Mouse (Mus musculus) hindbrain, postnatal 0 days (tissue): ENCODE results near the gene Bcl6. TPM values are rescaled to one million over a fixed set of nuclear protein-coding genes. Genes with fewer than 3 reads are reported as not detected.

Experiments
- ATAC-seq: fragments of 200-750 bp; cut with Nextera tagmentation; 2 replicates; pipeline ENCODE4 v1.8.0; 2017; ENCODE audit warnings: mild to moderate bottlenecking, moderate TSS enrichment, moderate library complexity
- DNase-seq: peaks from one replicate; pipeline ENCODE4 v3.0.0-alpha.2; 2015; ENCODE audit warnings: low spot score
- H3K27ac ChIP-seq: fragments of 300-500 bp; sonication (generic); 2 replicates; pipeline ENCODE4 v1.5.1; 2014; ENCODE audit warnings: mild to moderate bottlenecking
- H3K27me3 ChIP-seq: fragments of 300-500 bp; sonication (generic); 2 replicates; pipeline ENCODE4 v1.6.1; 2014; ENCODE audit warnings: low read length, mixed read lengths; ENCODE audit not compliant: insufficient read depth
- H3K36me3 ChIP-seq: fragments of 300-500 bp; sonication (generic); 2 replicates; pipeline ENCODE4 v1.6.1; 2014; ENCODE audit warnings: low read length, mixed read lengths; ENCODE audit not compliant: insufficient read depth
- H3K4me1 ChIP-seq: fragments of 300-500 bp; sonication (generic); 2 replicates; pipeline ENCODE4 v1.6.1; 2014; ENCODE audit warnings: antibody characterized with exemption, low read length, mixed read lengths; ENCODE audit not compliant: insufficient read depth
- H3K4me2 ChIP-seq: fragments of 300-500 bp; sonication (generic); 2 replicates; pipeline ENCODE4 v1.6.1; 2014; ENCODE audit warnings: low read depth, mild to moderate bottlenecking, low read length, moderate library complexity, mixed read lengths
- H3K4me3 ChIP-seq: fragments of 300-500 bp; sonication (generic); 2 replicates; pipeline ENCODE4 v1.5.1; 2014; ENCODE audit warnings: low read length
- H3K9ac ChIP-seq: fragments of 300-500 bp; sonication (generic); replicated peaks from 2 replicates; pipeline ENCODE4 v1.6.1; 2014; ENCODE audit warnings: mild to moderate bottlenecking, low read length, moderate library complexity, mixed read lengths
- H3K9me3 ChIP-seq: fragments of 300-500 bp; sonication (generic); 2 replicates; pipeline ENCODE4 v1.6.1; 2016; ENCODE audit warnings: low read length, mixed read lengths
- CTCF ChIP-seq: IDR thresholded peaks from 2 replicates; pipeline ENCODE4 v1.5.1; 2016; ENCODE audit warnings: antibody characterized with exemption, control low read depth, low read depth
- WGBS: fragments of 180-500 bp; shearing (Covaris S2); extraction: QIAGEN DNeasy Blood & Tissue Kit; methylation state at CpG from one replicate; pipeline ENCODE4 v1.1.7; 2014; 5-methylcytosine and 5-hydroxymethylcytosine counted together
- polyA plus RNA-seq: library from polyadenylated mRNA; unstranded; fragments of >200 nt; fragmentation: Nextera tagmentation; extraction: Ambion mirVana; gene quantifications from 2 replicates; pipeline ENCODE4 v1.2.1, GENCODE M21; 2015
- total RNA-seq: library from RNA; depleted of rRNA; stranded (reverse); fragments of >200 nt; gene quantifications from 2 replicates; pipeline ENCODE4 v1.2.3, GENCODE M21; 2014; rRNA removed

Bcl6 gene
- 1.8 and 4.6 TPM in 2 replicates for total RNA-seq
- polyA plus RNA-seq: 0.34 and 0.44 TPM in 2 replicates

GRCm38 (mm10) chr16:23988466-23989208 is at the start of gene Bcl6, which contains the start of gene Gm37419:
TSS of gene Bcl6 (minus strand) at chr16:23988852.
TSS of gene Gm37419 (plus strand) at chr16:23988482.
- peak within 1 kb of the TSS; percentile 77 for H3K4me3 ChIP-seq
- H3K9me3 ChIP-seq: no peaks in the 10 kb centered on the region
- peak within 1 kb of the TSS; percentile 99 for H3K27ac ChIP-seq
- peak within 1 kb of the TSS; percentile 77 for H3K4me2 ChIP-seq
- WGBS: 2% methylated on average over 68 of the region's 68 CpGs
- TF ChIP-seq CTCF: no peak
- H3K36me3 ChIP-seq: no peaks in the 10 kb centered on the region
- 0 out of 2 replicates have a peak, but pooled peaks cover 4% of the 10 kb centered on the region for H3K4me1 ChIP-seq
- no peaks in the 10 kb centered on the region for H3K27me3 ChIP-seq
- DNase-seq: peak; percentile 96
- peak; percentile 88 for ATAC-seq
- H3K9ac ChIP-seq: peak within 1 kb of the TSS; percentile 87

- no peaks in the 10 kb centered on the region for H3K9me3 ChIP-seq
- H3K9ac ChIP-seq: no peak overlapping the region
- no peak overlapping the region for H3K4me2 ChIP-seq
- WGBS: 89% methylated on average over 3 of the region's 3 CpGs
- no peaks in the 10 kb centered on the region for H3K27me3 ChIP-seq
- DNase-seq (no peak), ATAC-seq (no peak)
- H3K27ac ChIP-seq: no peak overlapping the region
- no peaks in the 10 kb centered on the region for H3K36me3 ChIP-seq
- no peak for TF ChIP-seq CTCF
- H3K4me1 ChIP-seq: no peaks in the 10 kb centered on the region
- no peak overlapping the region for H3K4me3 ChIP-seq
Observed at GRCm38 (mm10) chr16:24036398-24036797, 47.7 kb upstream of the Bcl6 start.

GRCm38 (mm10) chr16:24035767-24036166 is 47.1 kb upstream of the Bcl6 start:
- Histone ChIP-seq H3K4me1 (no peaks in the 10 kb centered on the region), H3K9me3 (no peaks in the 10 kb centered on the region), H3K27ac (no peak overlapping the region), H3K9ac (no peak overlapping the region), H3K4me2 (no peak overlapping the region), H3K36me3 (no peaks in the 10 kb centered on the region), H3K27me3 (no peaks in the 10 kb centered on the region), H3K4me3 (no peak overlapping the region)
- TF ChIP-seq CTCF: no peak
- DNase-seq: no peak
- no peak for ATAC-seq

GRCm38 (mm10) chr16:24034450-24034849 is 45.8 kb upstream of the Bcl6 start:
- H3K4me1 ChIP-seq: no peaks in the 10 kb centered on the region
- no peak overlapping the region for H3K4me3 ChIP-seq
- TF ChIP-seq CTCF: no peak
- no peak overlapping the region for H3K4me2 ChIP-seq
- H3K27me3 ChIP-seq: no peaks in the 10 kb centered on the region
- WGBS: 71% methylated on average over 2 of the region's 2 CpGs
- H3K27ac ChIP-seq: no peak overlapping the region
- no peaks in the 10 kb centered on the region for H3K36me3 ChIP-seq
- DNase-seq: no peak
- no peak for ATAC-seq
- H3K9me3 ChIP-seq: no peaks in the 10 kb centered on the region
- H3K9ac ChIP-seq: no peak overlapping the region

GRCm38 (mm10) chr16:24033259-24033658 is 44.6 kb upstream of the Bcl6 start:
- Histone ChIP-seq H3K27me3 (no peaks in the 10 kb centered on the region), H3K36me3 (no peaks in the 10 kb centered on the region), H3K27ac (no peak overlapping the region), H3K9ac (no peak overlapping the region), H3K4me3 (no peak overlapping the region), H3K9me3 (no peaks in the 10 kb centered on the region), H3K4me1 (no peaks in the 10 kb centered on the region), H3K4me2 (no peak overlapping the region)
- DNase-seq: no peak
- ATAC-seq: no peak
- no peak for TF ChIP-seq CTCF
- WGBS: 92% methylated on average over 5 of the region's 5 CpGs

GRCm38 (mm10) chr16:24029965-24030672 is 41.5 kb upstream of the Bcl6 start:
- TF ChIP-seq CTCF: no peak
- Histone ChIP-seq H3K36me3 (no peaks in the 10 kb centered on the region), H3K9me3 (no peaks in the 10 kb centered on the region), H3K4me3 (no peak overlapping the region), H3K9ac (no peak overlapping the region), H3K27me3 (no peaks in the 10 kb centered on the region), H3K4me2 (no peak overlapping the region), H3K4me1 (no peaks in the 10 kb centered on the region), H3K27ac (no peak overlapping the region)
- ATAC-seq (no peak), DNase-seq (no peak)
- 68% methylated on average over 2 of the region's 2 CpGs for WGBS
